Mouse (Mus musculus) Patski (cell line): ENCODE measurements around the gene Ldb3. TPM values are rescaled to one million over a fixed set of nuclear protein-coding genes. Genes with fewer than 3 reads are reported as not detected.
A peak's percentile ranks its signal among the peaks of the same experiment; 100 is the strongest.

Experiments used
- ATAC-seq: fragments of 100-300 bp; one replicate; pipeline ENCODE4 v1.8.0; 2021
- CTCF ChIA-PET: fragments of 350-600 bp; sonication (Branson Sonifier 250); formaldehyde crosslinking; loops from one replicate; lab custom pipeline; 2022; ENCODE audit warnings: inconsistent platforms; lab: Charles Lee
- POLR2A ChIA-PET: fragments of 350-600 bp; sonication (Branson Sonifier 250); formaldehyde crosslinking; loops from one replicate; lab custom pipeline; 2022; ENCODE audit warnings: antibody characterized with exemption, inconsistent platforms; lab: Charles Lee
- DNase-seq: peaks from one replicate; pipeline ENCODE4 v3.0.0-alpha.2; 2011; ENCODE audit warnings: low read depth, low spot score
- H3K27me3 ChIP-seq: fragments of 371-371 bp; one replicate; pipeline ENCODE4 v1.5.1; 2021
- CTCF ChIP-seq: fragments of 100-300 bp; IDR thresholded peaks from one replicate; pipeline ENCODE4 v1.5.1; 2021
- in situ Hi-C: fragments of 300-500 bp; cut with MboI; formaldehyde crosslinking; loops from 3 replicates; pipeline ENCODE4 v1.11.1; 2018; ENCODE audit warnings: low pct_unique_long_range_greater_than_20kb, mixed read lengths
- polyA plus RNA-seq: library from polyadenylated mRNA; unstranded; gene quantifications from one replicate; pipeline ENCODE4 v1.2.3, GENCODE M21; 2021

The Ldb3 gene
- 0.46 TPM for polyA plus RNA-seq

DNA sequence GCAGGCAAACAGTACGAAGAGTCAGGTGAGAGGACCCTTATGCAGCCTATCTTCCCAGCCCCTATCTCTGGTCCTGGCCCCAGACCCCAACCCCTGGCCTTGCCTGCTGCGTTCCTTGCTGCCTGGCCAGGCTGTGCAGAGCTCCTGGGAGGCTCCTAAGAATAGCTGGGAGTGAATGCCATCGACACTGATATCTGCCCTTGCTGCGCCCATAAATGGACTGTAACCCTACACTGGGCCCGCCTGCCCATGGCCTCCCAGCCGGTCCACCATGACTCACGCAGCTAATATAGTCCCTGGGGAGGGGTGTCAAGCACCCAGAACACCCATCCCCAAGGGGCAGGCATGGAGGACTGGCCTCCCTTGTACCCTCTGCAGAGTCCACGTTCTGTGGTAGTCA, at the start of gene Ldb3:
Gene Ldb3, minus strand, starts transcription at position 185 of the 400 bp plus-strand sequence.
- POLR2A ChIA-PET = no interaction called here

DNA sequence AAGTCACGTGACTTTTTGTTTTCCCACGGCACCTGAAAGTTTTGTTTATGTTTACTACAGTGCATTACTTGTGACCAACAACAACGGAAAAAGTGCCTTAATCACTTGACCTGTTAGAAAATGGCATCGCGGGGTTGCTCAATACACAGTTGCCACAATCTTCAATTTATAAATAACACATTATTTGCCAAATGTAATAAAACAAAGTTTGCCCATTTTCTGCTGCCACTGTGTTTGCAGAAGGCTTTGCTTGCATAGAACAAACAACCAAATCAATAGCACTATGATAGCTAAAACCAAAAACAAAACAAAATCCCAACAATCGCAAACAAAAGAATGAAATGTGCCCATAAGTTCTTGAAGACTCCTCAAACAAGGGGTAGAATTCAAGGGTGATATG, 47.2 kb upstream of the Ldb3 start:
- TF ChIP-seq CTCF = no peak
- ChIA-PET POLR2A (no interaction called here), CTCF (no interaction called here)
- in situ Hi-C loops = no loop called here
- ATAC-seq (no peak), DNase-seq (no peak)
- no peaks in the 10 kb centered on the region for H3K27me3 ChIP-seq

More for the DNA sequence above, at the start of gene Ldb3:
- in situ Hi-C loops = no loop called here
- no peaks in the 10 kb centered on the region for H3K27me3 ChIP-seq
- DNase-seq (no peak), ATAC-seq (no peak)
- CTCF ChIA-PET = no interaction called here
- no peak for TF ChIP-seq CTCF

DNA sequence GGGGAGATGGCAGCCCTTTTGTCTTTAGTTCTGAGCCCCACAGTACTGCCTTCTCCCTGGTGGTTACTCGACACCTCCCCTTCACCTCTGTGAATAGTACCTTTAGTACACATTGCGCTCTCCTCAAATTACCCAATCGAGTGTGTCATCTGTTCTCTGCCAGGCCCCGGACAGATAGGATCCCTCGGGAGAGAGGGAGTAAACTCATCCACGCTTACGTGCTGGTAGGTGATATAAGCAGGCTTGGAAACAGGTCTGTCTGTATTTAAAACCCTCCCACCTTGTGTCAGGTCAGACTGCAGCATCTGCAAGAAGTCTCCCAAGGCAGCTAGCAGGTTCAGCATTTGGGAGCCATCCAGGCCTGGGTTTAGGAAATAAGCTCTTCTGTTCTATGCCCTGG, 46.7 kb upstream of the Ldb3 start:
- POLR2A ChIA-PET = no interaction called here
- no peaks in the 10 kb centered on the region for H3K27me3 ChIP-seq
- ATAC-seq (no peak), DNase-seq (no peak)
- in situ Hi-C loops = no loop called here
- CTCF ChIA-PET = no interaction called here
- TF ChIP-seq CTCF = no peak

DNA sequence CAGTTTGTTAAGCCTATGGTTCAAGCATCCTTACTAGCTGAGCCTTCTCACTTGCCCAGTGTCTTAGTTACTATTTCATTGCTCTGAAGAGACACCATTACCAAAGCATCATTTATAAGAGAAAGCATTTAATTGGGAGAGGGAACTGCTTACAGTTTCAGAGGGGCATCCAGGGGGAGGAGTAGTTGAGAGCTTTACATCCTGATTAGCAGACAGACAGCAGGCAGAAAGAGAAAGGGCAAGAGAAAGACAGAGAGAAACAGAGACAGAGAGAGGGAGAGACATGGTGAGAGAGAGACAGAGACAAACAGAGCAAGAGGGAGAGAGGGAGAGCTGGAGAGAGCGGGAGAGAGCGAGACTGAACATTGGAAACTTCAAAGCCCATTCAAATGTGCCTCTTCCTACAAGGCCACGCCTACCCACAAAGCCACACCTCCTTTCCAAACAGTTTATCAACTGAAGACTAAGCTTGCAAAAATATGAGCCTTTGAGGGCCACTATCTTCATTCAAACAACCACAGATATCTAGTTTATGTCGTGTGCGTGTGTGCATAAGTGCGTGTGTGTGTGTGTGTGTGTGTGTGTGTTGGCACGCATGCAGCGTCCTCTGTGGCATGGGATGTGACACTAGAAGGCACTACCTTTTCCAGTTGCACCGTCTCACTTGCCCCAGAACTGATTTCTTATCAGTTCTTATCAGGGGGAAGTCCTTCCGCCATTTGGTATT, 44.4 kb upstream of the Ldb3 start:
- ATAC-seq (no peak), DNase-seq (no peak)
- no peaks in the 10 kb centered on the region for H3K27me3 ChIP-seq
- CTCF ChIA-PET = interaction anchor here (1.1 to 2.4 kb wide), 3 partner anchors 12 to 136 kb away, joined by 3 to 8 read pairs (median 4); no protein-coding TSS in a partner anchor
- POLR2A ChIA-PET = interaction anchor here (0.6 kb wide), 1 partner anchor 264 kb away, joined by 3 read pairs; no protein-coding TSS in a partner anchor
- TF ChIP-seq CTCF = no peak
- in situ Hi-C loops = no loop called here

DNA sequence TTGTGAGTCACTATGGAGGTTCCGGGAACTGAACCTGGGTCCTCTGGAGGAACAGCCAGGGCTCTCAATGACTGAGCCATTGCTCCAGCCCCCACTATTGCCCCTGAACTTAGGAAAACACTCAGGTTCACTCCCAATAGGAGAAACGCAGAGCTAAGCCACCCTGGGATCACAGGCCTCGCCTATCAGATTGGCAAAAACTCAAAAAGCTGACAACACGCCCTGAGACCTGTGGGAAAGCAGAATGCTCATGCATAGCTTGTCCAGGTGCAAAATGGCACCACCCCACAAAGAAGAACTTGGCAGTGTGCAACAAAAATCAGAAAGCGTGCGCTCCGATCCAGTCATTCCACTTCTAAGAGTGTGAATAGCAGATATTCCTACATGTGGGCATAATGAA, 38.3 kb upstream of the Ldb3 start:
- no peak for TF ChIP-seq CTCF
- H3K27me3 ChIP-seq = no peaks in the 10 kb centered on the region
- in situ Hi-C loops = no loop called here
- ATAC-seq (no peak), DNase-seq (no peak)
- ChIA-PET CTCF (interaction anchor here (1.1 kb wide), 1 partner anchor 11 kb away, joined by 3 read pairs; no protein-coding TSS in a partner anchor), POLR2A (no interaction called here)

DNA sequence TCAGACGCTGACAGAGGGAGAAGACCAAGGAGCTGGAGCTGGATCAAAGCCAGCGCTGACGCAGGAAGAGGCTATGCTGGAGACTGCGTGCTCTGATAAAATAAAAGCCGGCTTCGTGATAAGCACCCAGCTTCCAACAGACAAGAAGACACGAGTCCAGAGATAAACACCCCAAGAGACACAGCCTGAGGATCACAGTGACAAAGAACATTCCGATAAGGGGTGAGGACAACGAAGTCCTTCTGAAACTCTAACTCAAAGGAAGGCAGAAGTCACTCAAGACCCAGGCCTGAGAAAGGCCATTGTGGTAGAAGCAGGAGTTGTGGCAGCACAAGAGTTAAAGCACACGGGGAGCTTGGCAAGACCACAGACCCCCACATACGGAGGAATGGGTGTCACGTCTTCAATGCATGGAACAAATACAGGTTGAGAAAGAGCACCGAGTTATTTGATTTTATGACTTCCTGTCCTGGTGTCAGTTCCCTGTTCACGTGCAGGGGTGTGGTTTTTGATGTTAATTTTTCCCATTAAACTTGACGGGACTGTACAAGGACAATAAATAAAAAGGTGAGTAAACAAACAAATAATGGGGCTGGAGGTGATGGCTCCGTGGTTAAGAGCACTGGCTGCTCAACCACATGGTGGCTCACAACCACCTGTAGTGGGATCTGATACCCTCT, 35.2 kb upstream of the Ldb3 start:
- H3K27me3 ChIP-seq = no peaks in the 10 kb centered on the region
- no peak for TF ChIP-seq CTCF
- CTCF ChIA-PET = no interaction called here
- in situ Hi-C loops = loop anchor here (5.0 kb wide), 1 partner anchor 149 kb away; no protein-coding TSS in a partner anchor
- DNase-seq = no peak
- POLR2A ChIA-PET = no interaction called here
- no peak for ATAC-seq

DNA sequence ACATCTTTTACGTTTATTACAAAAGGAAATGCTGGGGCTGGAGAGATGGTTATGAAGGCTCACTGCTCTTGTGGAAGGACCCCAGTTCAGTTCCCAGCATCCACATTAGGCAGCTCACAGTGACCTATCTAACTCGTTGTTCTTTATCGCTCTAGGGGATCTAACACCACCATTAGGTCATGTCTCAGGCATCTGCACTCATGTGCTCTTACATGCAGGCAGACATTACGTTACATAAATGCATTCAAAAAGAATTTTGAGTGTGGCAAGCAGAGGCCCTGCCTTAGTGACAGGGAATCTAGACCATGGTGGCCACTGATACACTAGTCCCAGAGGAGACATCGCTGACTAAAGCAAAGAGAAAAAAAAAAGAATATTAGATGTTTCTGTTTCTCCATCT, 34.6 kb upstream of the Ldb3 start:
- DNase-seq (no peak), ATAC-seq (no peak)
- POLR2A ChIA-PET = no interaction called here
- no peaks in the 10 kb centered on the region for H3K27me3 ChIP-seq
- no peak for TF ChIP-seq CTCF
- CTCF ChIA-PET = interaction anchor here (1.0 to 1.2 kb wide), 2 partner anchors 45 to 152 kb away, joined by 3 read pairs; no protein-coding TSS in a partner anchor
- in situ Hi-C loops = loop anchor here (5.0 kb wide), 1 partner anchor 149 kb away; no protein-coding TSS in a partner anchor

DNA sequence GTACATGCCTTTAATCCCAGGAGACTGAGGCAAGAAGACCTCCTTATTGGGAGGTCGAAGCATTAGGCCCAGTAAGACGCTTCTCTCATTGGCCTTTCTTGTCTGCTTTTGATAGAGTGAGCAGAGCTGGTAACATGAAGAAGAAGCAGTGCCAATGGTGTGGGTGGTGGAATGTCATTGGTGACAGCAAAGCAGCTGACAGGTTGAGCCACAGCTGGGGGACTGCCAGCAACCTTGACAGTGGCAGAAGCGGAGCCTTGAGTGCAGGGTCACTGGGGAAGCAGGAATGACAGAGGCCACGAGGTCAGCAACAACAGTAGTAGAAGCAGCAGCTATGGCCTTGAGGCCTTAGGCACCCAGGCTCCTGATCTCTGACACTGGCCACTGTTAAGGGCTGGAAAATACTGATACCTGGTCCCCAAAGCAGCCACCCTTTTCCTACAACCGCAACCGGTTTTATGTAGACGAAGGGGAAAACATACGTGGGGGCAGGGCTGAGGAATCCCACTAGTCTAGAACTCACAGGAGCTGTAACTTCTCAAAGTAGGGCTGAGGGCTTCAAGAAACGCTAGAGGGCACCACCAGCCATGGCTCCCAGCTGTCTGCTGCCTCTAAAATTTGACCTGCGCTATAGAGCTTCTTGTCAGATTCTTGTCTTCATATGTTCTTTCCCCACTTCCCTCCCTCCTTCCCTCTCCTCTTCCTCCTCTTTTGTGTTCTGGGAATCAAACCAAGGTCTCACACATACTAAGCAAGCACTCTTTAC, 32.3 kb upstream of the Ldb3 start:
- DNase-seq (no peak), ATAC-seq (no peak)
- in situ Hi-C loops = loop anchor here (5.0 kb wide), 1 partner anchor 152 kb away; no protein-coding TSS in a partner anchor
- POLR2A ChIA-PET = no interaction called here
- TF ChIP-seq CTCF = peak; percentile 69
- H3K27me3 ChIP-seq = no peaks in the 10 kb centered on the region
- CTCF ChIA-PET = interaction anchor here (0.6 to 3.5 kb wide), 13 partner anchors 8 to 157 kb away, joined by 3 to 22 read pairs (median 3); no protein-coding TSS in a partner anchor

DNA sequence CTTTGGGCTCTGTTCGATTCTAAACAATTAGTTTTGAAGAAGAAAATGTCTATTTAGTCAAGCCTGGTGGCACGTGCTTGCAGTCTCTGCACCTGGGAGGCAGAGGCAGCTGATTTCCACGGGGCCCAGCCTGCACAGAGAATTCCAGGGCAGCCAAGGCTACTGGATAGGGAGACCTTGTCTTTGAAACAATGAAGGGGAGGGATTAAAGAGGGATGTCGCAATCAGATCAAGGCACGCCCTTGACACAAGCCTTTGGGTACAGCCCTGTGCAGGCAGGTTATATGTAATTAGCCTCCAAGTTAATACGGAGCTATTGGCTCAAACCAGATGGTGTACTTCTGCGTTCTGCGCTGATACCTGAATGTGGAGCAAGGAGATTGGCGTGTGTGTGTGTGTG, 30.3 kb upstream of the Ldb3 start:
- H3K27me3 ChIP-seq = no peaks in the 10 kb centered on the region
- in situ Hi-C loops = no loop called here
- CTCF ChIA-PET = interaction anchor here (1.2 to 3.5 kb wide), 5 partner anchors 10 to 159 kb away, joined by 3 to 22 read pairs (median 4); no protein-coding TSS in a partner anchor
- TF ChIP-seq CTCF = no peak
- POLR2A ChIA-PET = interaction anchor here (0.6 to 1.0 kb wide), 3 partner anchors 64 to 177 kb away, joined by 3 read pairs; no protein-coding TSS in a partner anchor
- ATAC-seq (no peak), DNase-seq (no peak)

DNA sequence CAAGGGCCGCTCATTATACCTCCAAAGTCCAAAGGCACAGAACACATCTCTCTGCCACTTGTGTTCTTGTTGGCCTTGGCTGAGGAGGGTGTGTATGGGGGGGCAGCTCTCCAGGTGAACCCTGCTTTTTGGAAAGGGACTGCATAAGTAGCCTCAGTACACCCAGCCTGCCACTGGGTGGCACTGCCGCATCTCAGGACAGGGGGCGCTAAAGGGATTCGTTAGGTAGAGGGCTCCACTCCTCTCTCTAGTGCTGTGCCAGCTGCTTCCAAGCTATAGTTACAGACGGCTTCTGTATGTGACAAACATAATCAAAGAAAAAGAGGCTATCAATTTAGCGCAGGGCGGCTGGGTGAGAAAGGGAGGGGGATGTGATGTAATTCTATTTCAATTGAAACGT, 28.3 kb upstream of the Ldb3 start:
- POLR2A ChIA-PET = no interaction called here
- ATAC-seq (peak; percentile 91), DNase-seq (no peak)
- TF ChIP-seq CTCF = peak; percentile 94
- CTCF ChIA-PET = interaction anchor here (0.7 to 3.5 kb wide), 8 partner anchors 13 to 161 kb away, joined by 3 to 25 read pairs (median 6); no protein-coding TSS in a partner anchor
- H3K27me3 ChIP-seq = no peaks in the 10 kb centered on the region
- in situ Hi-C loops = no loop called here
